Mouse (Mus musculus): ENCODE data around the gene Rrp36. TPM values are rescaled to one million over a fixed set of nuclear protein-coding genes. Genes with fewer than 3 reads are reported as not detected.

Gene Rrp36
- total RNA-seq, 1 experiment, result 57.0 TPM

- DNase-seq (ENCODE audit: low read depth, low spot score), result no peak
- Histone ChIP-seq H3K4me1 (ENCODE audit: control insufficient read depth in 2 of 2, insufficient read depth in 2 of 2, low read length in 2 of 2, poor library complexity in 1 of 2) (peaks cover 27 to 41% of the 10 kb centered on the region in 2 experiments), H3K36me3 (ENCODE audit: control insufficient read depth, insufficient read depth, low read length, poor library complexity, severe bottlenecking) (no peaks in the 10 kb centered on the region; the same call in 1 of the 2 replicates), H3K4me3 (ENCODE audit: insufficient read depth in 1 of 2, low read depth in 1 of 2, low read length in 2 of 2, poor library complexity in 1 of 2, severe bottlenecking in 1 of 2) (peak overlapping the region in 1 of 2 experiments; percentile 51; a peak in 1 of 4 replicates), H3K27ac (ENCODE audit: insufficient read depth, low read depth, low read length, poor library complexity, severe bottlenecking) (no peak overlapping the region; the same call in 1 of the 2 replicates), H3K9ac (ENCODE audit: insufficient read depth, low read depth, low read length, poor library complexity, severe bottlenecking) (no peak overlapping the region), H3K9me3 (ENCODE audit: control insufficient read depth, insufficient read depth, low read depth, low read length) (no peaks in the 10 kb centered on the region)
- in situ Hi-C loops (cut with MboI; ENCODE audit: low sequenced_read_pairs in 2 of 2, unreplicated experiment in 2 of 2), result no loop called here
- TF ChIP-seq MAFK (IDR thresholded peaks at IDR 0.05; ENCODE audit: insufficient read depth, low read depth, low read length) (no peak), ZC3H11A (IDR thresholded peaks at IDR 0.05; ENCODE audit: borderline replicate concordance, low read depth, low read length) (no peak), HCFC1 (IDR thresholded peaks at IDR 0.05; ENCODE audit: borderline replicate concordance, insufficient read depth, low read length) (no peak), ZNF384 (IDR thresholded peaks at IDR 0.05; ENCODE audit: low read depth, low read length) (no peak), CHD2 (IDR thresholded peaks at IDR 0.05; ENCODE audit: low read depth, low read length) (no peak)
Observed at GRCm38 (mm10) chr17:46617799-46618198, 56.4 kb downstream of the Rrp36 start.

Other genes starting within 250 kb of the Rrp36 start
- gene Crip3, start 245.4 kb downstream of the Rrp36 start, total RNA-seq (2012; rRNA removed), result 0.49 and 0.79 TPM in 2 replicates
- 3.6 and 6.1 TPM in 2 replicates for gene Slc22a7, start 235.9 kb downstream of the Rrp36 start, total RNA-seq (2012; rRNA removed)
- gene Ttbk1, start 186.7 kb downstream of the Rrp36 start, total RNA-seq (2012; rRNA removed), result 0.98 and 1.2 TPM in 2 replicates
- gene Dnph1, start 177.6 kb downstream of the Rrp36 start, total RNA-seq (2012; rRNA removed), result 44.1 and 48.2 TPM in 2 replicates
- 1.8 and 4.5 TPM in 2 replicates for gene Cul9, start 128.0 kb downstream of the Rrp36 start, total RNA-seq (2012; rRNA removed)
- 65.2 and 75.6 TPM in 2 replicates for gene Srf, start 118.2 kb downstream of the Rrp36 start, total RNA-seq (2012; rRNA removed)
- gene Ptk7, start 44.8 kb downstream of the Rrp36 start, total RNA-seq (2012; rRNA removed), result 200 and 384 TPM in 2 replicates
- 17.8 and 20.7 TPM in 2 replicates for gene Klc4, start 28.3 kb downstream of the Rrp36 start, total RNA-seq (2012; rRNA removed)
- gene Mrpl2, start 28.1 kb downstream of the Rrp36 start, total RNA-seq (2012; rRNA removed), result 205 and 261 TPM in 2 replicates
- gene Cul7, start 24.0 kb downstream of the Rrp36 start, total RNA-seq (2012; rRNA removed), result 88.5 and 96.1 TPM in 2 replicates
- 72.9 and 77.5 TPM in 2 replicates for gene Mea1, start 4.4 kb upstream of the Rrp36 start, total RNA-seq (2012; rRNA removed)
- gene Klhdc3, start 6.6 kb upstream of the Rrp36 start, total RNA-seq (2012; rRNA removed), result 65.1 and 73.0 TPM in 2 replicates
- gene Ppp2r5d, start 30.8 kb upstream of the Rrp36 start, total RNA-seq (2012; rRNA removed), result 70.6 and 73.0 TPM in 2 replicates
- 17.8 and 22.2 TPM in 2 replicates for gene Pex6, start 37.1 kb upstream of the Rrp36 start, total RNA-seq (2012; rRNA removed)
- gene Gnmt, start 54.8 kb upstream of the Rrp36 start, total RNA-seq (2012; rRNA removed), result 1.2 and 4.3 TPM in 2 replicates
- 69.7 and 122 TPM in 2 replicates for gene Cnpy3, start 77.9 kb upstream of the Rrp36 start, total RNA-seq (2012; rRNA removed)
- gene Ptcra, start 89.4 kb upstream of the Rrp36 start, total RNA-seq (2012; rRNA removed), result 1.8 and 2.2 TPM in 2 replicates
- 19.5 and 21.4 TPM in 2 replicates for gene 2310039H08Rik, start 98.3 kb upstream of the Rrp36 start, total RNA-seq (2012; rRNA removed)
- 132 and 179 TPM in 2 replicates for gene Rpl7l1, start 108.3 kb upstream of the Rrp36 start, total RNA-seq (2012; rRNA removed)
- 20.2 and 27.1 TPM in 2 replicates for gene Bicral, start 184.1 kb upstream of the Rrp36 start, total RNA-seq (2012; rRNA removed)
- gene Tbcc, start 216.3 kb upstream of the Rrp36 start, total RNA-seq (2012; rRNA removed), result 20.5 and 30.0 TPM in 2 replicates
- gene Prph2, start 236.1 kb upstream of the Rrp36 start, total RNA-seq (2012; rRNA removed), result 0.18 and 0.48 TPM in 2 replicates

Data from ES-E14 (cell line).